Mouse (Mus musculus): ENCODE results near the gene Ankfn1.

The Ankfn1 gene

GRCm38 (mm10) chr11:89579826-89580225 lies 197.6 kb downstream of the Ankfn1 start:
- DNase-seq (ENCODE audit: low read depth, low spot score) = no peak

- DNase-seq (ENCODE audit: low read depth, low spot score) = no peak
These were observed 198.3 kb downstream of the Ankfn1 start for GRCm38 (mm10) chr11:89579111-89579510.

- no peak for DNase-seq (ENCODE audit: low read depth, low spot score)
These were observed 203.1 kb downstream of the Ankfn1 start for GRCm38 (mm10) chr11:89574269-89574838.

GRCm38 (mm10) chr11:89569391-89570145 lies 207.9 kb downstream of the Ankfn1 start:
- no peak for DNase-seq (ENCODE audit: low read depth, low spot score)

GRCm38 (mm10) chr11:89568246-89568645 lies 209.2 kb downstream of the Ankfn1 start:
- DNase-seq (ENCODE audit: low read depth, low spot score) = no peak

GRCm38 (mm10) chr11:89551441-89551840 lies 226.0 kb downstream of the Ankfn1 start:
- no peak for DNase-seq (ENCODE audit: low read depth, low spot score)

GRCm38 (mm10) chr11:89550921-89551320 lies 226.5 kb downstream of the Ankfn1 start:
- DNase-seq (ENCODE audit: low read depth, low spot score) = no peak

- DNase-seq (ENCODE audit: low read depth, low spot score) = no peak
These were observed 228.7 kb downstream of the Ankfn1 start for GRCm38 (mm10) chr11:89548786-89549185.

- DNase-seq (ENCODE audit: low read depth, low spot score) = no peak
These were observed 231.3 kb downstream of the Ankfn1 start for GRCm38 (mm10) chr11:89546164-89546563.

GRCm38 (mm10) chr11:89544856-89545817 lies 232.3 kb downstream of the Ankfn1 start:
- DNase-seq (ENCODE audit: low read depth, low spot score) = no peak

- no peak for DNase-seq (ENCODE audit: low read depth, low spot score)
These were observed 239.1 kb downstream of the Ankfn1 start for GRCm38 (mm10) chr11:89538376-89538775.

GRCm38 (mm10) chr11:89527800-89528430 lies 249.5 kb downstream of the Ankfn1 start:
- no peak for DNase-seq (ENCODE audit: low read depth, low spot score)

GRCm38 (mm10) chr11:89515501-89515901 lies 262.0 kb downstream of the Ankfn1 start:
- no peak for DNase-seq (ENCODE audit: low read depth, low spot score)

- DNase-seq (ENCODE audit: low read depth, low spot score) = no peak
These were observed 268.7 kb downstream of the Ankfn1 start for GRCm38 (mm10) chr11:89508675-89509324.

- DNase-seq (ENCODE audit: low read depth, low spot score) = no peak
These were observed 270.7 kb downstream of the Ankfn1 start for GRCm38 (mm10) chr11:89506595-89507245.

- DNase-seq (ENCODE audit: low read depth, low spot score) = no peak
These were observed 272.4 kb downstream of the Ankfn1 start for GRCm38 (mm10) chr11:89505046-89505445.

GRCm38 (mm10) chr11:89501796-89502195 lies 275.7 kb downstream of the Ankfn1 start:
- DNase-seq (ENCODE audit: low read depth, low spot score) = no peak

GRCm38 (mm10) chr11:89500961-89501360 lies 276.5 kb downstream of the Ankfn1 start:
- no peak for DNase-seq (ENCODE audit: low read depth, low spot score)

- DNase-seq (ENCODE audit: low read depth, low spot score) = no peak
These were observed 296.4 kb downstream of the Ankfn1 start for GRCm38 (mm10) chr11:89481084-89481483.

- DNase-seq (ENCODE audit: low read depth, low spot score) = no peak
These were observed 300.5 kb downstream of the Ankfn1 start for GRCm38 (mm10) chr11:89476927-89477326.

GRCm38 (mm10) chr11:89476047-89476446 lies 301.4 kb downstream of the Ankfn1 start:
- DNase-seq (ENCODE audit: low read depth, low spot score) = no peak

All from CD4-positive helper T cell, adult 2 months (primary cell).